Mouse (Mus musculus): Measurements from ENCODE around the gene Rtcb. TPM values are rescaled to one million over a fixed set of nuclear protein-coding genes. Genes with fewer than 3 reads are reported as not detected.

Rtcb gene
- polyA plus RNA-seq (2015; fragmentation: Nextera tagmentation; extraction: Ambion mirVana) = 146 and 148 TPM in 2 replicates

DNA sequence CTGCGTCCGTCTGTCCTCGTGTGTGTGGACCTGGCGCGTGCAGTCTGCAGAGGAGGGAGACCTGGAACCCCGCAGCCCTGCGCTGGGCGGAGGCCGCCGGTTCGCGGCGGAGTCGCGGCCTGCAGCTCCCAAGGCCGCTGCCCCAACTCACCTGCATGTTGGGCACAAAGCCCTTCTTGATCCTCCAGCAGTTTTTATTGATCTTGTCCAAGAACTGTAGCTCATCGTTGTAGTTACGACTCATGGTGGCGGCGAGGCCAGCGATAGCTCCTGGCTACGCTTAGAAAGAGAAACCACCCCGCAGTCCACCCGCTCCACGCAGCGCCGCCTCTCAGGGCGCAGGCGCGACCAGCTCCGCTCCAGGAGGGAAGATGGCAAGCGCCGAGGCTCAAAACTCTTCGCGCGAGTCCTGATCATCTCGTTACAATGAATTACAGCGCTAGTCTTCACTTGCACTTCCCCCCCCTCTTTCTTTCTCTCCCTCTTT lies at the start of gene Rtcb:
Gene Rtcb, minus strand, starts transcription at position 360 of the 487 bp plus-strand sequence.
- peak; percentile 96 for DNase-seq (ENCODE audit: low spot score)

DNA sequence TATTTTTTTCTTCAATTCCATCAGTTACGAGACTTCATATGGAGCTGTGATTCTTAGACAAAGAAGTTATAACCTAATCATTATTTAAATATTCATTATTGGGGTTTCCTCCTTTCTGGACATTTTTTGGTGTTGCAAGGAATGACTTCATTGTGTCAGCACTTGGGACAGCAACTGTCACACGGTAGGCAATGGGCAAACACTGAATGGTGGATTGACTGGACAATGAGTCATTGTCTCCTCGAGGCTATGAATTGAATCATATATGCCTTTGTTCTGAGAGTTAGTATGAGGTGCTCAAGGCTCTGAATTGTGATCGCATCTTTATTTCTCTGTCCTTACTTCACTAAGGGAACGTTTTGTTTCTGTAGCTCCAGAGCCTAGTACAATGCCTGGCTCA lies 48.8 kb upstream of the Rtcb start:
- DNase-seq (ENCODE audit: low spot score) = no peak

DNA sequence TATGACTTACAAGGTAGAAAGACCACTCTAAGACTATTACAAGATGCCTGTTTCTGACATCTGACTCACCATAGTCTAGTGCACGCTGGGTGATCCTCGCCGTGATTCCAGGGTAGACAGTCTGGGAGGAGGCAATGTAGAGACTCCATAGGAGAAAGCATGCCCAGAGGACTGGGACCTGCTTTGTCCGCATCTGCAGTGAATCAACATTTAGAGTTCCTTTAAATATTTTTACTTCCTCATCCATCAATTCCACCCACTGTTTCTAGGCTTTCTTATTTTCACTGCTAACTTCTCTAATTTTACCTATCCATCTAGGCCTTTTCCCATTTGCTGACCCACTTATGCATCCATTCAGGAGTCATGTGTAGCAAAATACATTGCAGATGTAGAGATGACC lies 42.8 kb upstream of the Rtcb start:
- no peak for DNase-seq (ENCODE audit: low spot score)

DNA sequence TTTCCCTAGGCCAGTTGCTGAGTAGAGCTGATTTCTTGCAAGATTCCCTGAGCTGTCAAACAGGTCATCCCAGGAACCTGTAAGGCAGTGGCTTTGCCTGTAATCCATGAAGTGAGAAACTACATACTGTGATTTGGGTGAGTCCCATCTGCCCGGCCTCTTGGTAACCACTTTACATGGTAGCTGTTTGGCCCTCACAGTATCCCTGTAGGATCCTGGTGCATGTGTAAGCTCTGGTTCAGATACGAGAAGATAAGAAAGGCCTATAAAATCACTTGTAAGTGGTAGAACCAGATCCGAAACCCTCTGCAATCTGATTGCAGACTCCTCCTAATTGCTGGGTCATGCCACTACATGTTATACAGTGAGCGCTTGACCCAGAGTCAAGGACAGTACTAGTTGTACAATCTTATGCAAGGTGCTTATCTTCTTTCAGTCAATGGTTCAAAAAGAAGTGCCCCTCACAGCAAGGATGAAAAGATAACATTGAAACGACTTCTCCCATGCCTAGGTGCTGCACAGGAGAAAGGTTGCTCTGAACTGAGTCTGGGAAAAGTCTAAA lies 37.0 kb upstream of the Rtcb start:
- DNase-seq (ENCODE audit: low spot score) = no peak

DNA sequence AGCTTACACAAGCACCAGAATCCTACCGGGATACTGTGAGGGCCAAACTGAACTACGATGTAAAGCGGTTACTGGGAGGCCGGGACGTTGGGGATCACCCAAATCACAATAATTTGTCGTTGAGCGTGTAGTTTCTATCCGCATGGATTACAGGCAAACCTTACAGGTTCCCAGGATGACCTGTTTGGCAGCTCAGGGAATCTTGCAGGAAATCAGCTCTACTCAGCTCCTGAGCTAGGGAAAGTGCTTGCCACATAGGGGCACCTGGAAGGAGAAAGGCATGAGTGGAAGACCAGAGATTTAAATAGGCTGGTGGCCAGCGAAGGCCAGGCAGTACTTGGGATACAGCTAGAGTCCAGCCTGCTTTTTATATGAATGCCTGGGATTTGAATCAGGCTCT lies 36.2 kb upstream of the Rtcb start:
- DNase-seq (ENCODE audit: low spot score) = no peak

DNA sequence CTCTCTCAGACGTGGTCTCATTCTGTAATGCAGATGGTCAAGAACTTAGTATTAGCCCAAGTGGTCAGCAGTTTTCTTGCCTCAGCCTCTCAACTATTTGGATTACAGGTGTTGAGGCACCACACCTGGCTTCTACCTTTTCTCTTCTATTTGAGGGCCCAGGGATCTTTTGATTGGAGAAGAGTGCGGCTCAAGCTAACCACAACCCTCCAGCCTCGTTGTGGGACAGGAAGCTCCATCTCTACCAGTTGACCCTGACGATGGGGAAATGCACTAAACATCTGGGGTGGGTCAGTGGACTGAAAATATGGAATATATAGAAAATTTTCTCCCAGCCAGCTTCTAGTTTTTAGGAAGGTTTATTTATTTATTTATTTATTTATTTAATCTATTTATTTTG lies 34.8 kb upstream of the Rtcb start:
- DNase-seq (ENCODE audit: low spot score) = no peak

DNA sequence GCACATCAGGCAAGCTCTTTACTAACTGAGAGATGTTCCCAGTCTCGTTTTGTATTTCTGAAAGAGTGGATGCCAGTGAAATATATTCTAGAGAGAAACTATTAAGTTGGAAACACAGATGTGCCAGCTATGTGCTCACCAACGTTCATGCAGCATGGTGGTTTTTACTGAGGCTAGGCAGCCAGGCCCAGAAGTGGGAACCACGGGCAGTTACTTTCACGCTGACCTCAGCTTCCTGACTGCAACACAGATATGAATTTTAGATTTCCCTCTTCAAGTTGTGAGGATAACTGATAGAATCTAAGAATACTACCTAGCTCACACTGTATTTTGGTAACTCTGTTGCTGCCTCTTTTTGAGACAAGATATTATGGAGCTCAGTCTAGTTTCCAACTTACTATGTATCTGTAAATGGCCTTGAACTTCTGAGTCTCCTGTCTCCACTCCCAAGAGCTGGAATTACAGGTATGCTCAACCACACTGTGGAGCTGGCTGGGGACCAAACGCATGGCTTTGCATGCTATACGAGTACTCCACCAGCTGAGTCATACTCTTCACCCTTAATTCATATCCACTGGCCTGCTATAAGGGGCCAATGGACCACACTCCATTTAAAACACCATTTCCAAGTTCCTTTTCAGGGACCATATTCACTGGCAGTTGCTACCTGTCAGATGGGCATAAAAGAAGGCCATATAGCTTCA lies 31.9 kb upstream of the Rtcb start:
- no peak for DNase-seq (ENCODE audit: low spot score)

DNA sequence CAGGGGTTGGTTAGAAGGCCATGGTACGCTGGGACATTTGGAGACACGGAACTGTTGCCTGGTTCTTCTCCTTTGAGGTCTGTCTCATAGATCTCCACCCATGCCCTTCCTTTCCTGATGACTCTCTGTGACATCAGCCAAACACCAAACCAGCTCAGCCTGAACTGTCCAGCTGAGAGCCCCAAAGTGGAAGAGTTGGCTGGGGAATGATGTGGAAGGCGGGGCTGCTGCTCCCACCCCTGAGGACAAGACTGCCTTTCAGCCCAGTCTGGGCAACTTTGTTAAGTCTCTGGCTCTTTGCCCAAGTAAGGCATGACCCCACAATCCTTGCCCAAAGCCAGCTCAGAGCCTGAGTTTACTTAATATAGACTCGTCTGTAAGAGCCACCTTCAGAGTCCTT lies 15.3 kb upstream of the Rtcb start:
- DNase-seq (ENCODE audit: low spot score) = no peak

DNA sequence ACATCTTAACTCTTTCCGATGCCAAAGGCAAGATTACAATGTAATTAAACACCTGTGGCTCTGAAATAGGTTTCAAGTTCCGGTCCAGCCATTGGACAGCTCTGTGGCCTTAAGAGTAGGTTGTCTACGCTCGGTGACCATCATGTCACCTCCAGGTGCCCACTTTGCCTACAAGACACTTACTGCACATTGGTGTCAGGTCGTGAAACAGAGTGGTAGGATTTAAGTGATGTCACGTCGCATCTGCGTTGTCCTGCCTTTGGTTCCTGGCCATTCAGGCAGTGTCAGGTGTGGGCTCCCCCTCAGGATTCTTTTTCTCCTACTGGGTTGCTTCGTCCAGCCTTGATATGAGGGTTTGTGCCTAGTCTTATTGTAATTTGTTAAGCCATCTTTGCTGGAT lies 14.2 kb upstream of the Rtcb start:
- DNase-seq (ENCODE audit: low spot score) = no peak

DNA sequence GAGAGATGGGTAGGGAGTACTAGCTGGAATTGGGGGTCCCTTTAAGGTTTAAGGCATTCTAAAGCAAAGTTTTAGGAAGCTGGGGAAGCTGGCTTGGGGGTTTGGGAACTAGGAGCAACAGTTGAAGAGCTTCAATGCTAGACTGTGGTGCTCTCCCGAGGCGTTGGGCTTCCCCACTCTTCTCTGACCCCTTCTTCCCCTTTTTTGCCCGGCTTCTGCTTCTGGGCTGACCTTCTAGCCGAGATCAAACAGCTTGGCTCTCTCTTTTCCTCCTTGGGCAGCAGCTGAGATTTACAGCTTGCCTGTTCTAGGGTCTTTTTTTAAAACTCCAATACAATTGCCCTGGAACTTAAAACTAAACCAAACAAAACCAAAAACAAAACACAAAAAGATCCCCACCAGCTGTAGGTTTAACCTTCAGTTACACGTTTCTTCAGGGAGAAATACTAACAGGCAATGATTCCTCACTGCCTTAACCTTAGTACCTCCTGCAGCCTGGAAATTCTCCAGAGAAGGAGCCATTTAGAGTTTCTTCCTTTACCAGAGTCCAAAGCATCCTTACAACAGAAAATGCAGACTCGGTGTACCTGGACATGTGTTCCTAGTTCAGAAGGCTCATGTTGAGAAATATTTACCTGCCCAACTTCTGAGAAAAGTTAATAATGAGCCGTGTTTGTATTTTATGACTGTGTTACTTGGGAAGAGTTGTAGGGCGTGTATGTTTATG lies 12.4 kb upstream of the Rtcb start:
- DNase-seq (ENCODE audit: low spot score) = no peak

DNA sequence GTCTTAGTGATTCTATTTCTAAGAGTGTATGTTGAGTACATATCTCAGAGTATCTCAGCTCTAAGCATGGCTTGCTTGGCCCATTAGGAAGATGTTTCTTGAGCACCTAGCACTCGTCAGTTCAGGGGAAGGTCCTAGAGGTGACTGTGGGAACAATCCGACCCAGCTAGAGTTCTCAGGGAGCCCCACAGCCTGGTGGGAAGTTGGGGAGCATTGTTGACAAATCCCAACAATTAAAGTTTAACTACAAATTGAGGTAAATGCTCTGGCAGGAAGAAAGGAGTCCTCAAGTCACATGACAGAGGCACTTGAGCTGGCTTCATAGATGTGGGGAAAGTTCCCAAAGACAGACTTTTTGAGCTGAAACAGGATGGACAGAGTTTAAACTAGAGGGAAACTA lies 11.1 kb upstream of the Rtcb start:
- DNase-seq (ENCODE audit: low spot score) = no peak

DNA sequence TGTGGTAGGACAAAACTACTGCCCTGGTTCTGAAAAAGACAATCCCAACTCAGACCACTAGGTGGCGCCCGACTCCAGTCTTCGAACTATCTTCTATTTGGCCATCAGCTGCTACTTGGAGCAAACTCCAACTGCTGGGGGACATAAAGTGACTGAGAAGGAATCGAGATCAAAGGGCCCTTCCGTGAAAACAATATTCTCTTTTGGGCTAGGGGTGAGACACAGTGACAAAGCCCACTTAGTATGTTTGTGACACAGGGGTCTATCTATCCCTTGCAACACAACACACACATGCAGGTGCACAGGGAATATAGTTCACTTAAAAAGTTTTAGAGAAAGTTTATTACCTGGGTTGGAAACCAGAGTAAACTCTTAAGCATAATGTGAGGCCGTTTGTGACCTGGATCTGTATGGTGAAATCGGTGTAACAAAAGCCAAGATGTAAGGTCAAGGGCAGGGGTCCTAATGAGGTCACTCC lies 10.6 kb upstream of the Rtcb start:
- DNase-seq (ENCODE audit: low spot score) = peak; percentile 71

DNA sequence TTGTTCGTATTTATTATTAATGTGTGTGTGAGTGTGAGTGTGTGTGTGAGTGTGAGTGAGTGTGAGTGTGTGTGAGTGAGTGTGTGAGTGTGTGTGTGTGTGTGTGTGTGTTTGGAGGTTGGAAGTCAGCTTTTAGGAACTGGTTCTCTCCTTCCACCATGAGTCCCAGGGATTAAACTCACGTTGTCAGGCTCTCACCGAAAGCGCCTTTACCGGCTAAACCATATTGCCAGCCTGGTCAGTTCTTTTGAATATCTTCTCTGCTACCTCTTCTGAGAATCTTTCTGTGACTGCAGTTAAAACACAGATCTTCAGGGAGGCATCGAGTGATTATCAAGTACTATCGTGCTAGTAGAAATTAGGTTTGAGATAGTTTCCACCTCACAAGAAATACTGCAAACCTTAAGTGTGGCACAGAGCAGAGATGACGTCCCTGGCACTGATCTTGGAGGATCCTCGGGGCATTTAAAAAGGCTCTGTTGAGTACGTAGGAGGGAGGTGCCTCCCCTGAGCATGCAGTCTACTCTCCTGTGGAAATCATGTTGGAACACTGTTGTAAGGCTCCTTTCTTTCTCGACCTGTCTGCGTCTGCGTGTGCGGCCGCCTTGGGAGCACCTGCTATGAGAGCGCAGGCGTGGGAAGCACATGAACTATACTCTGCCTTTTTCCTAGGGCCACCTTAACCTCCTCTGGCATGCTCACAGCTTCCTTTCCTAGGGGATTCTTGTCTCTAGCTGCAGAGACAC lies 10.0 kb upstream of the Rtcb start:
- DNase-seq (ENCODE audit: low spot score) = no peak

DNA sequence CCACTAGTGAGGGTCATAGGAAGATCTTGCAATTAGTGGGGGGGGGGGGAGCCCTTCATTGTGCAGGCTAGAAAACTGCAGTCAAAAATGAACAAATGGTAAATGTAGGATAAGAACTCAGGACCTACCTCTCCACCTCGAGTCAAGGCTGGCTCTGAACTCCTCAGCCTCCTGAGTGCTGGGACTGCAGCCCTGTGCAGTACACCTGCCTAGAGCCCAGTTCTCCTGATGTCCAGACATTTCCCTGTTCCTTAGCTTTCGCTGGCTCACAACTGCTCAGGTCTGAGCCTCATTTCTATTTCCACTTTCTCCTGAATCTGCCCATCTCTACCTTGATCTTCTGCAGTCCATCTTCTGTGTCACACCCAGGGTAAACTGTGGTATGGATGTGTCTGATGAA lies 8.9 kb upstream of the Rtcb start:
- no peak for DNase-seq (ENCODE audit: low spot score)

DNA sequence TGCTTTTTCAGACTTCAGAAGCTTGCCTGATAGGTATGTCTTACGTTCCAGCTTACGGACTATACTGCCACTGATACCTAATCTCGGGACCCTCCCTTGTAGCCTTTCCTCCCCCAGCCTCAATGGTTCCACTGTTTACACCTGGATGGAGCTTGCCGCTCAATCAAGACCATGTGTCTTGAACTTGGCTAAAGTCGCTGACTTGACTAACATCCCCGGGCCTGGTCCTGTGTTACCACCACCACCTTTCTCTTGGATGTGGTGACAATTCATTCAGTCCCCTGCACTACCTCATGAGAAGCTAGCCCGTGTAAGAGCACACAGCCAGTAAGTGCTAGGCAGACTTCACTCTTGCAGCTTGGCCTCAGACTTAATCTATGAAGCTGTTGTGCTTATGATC lies 6.7 kb upstream of the Rtcb start:
- DNase-seq (ENCODE audit: low spot score) = no peak

DNA sequence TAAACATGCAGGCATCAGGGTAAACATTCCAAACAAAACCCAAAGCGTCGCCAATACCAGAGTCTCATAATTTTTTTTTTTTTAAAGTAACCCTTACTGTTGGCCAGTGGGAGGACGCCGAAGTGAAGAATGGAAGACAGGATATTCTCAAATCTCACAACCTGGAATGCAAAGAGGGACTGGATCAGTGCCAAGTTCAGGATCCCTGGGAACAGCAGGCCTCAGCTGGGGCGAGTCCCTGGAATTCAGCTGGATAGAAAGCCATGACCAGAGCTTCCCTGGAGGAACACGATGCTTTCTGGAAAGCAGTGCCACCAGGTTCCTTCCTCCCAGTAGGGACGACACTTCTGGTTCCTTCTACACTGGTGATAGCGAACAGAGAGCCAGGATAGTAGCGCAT lies 5.3 kb upstream of the Rtcb start:
- DNase-seq (ENCODE audit: low spot score) = no peak

DNA sequence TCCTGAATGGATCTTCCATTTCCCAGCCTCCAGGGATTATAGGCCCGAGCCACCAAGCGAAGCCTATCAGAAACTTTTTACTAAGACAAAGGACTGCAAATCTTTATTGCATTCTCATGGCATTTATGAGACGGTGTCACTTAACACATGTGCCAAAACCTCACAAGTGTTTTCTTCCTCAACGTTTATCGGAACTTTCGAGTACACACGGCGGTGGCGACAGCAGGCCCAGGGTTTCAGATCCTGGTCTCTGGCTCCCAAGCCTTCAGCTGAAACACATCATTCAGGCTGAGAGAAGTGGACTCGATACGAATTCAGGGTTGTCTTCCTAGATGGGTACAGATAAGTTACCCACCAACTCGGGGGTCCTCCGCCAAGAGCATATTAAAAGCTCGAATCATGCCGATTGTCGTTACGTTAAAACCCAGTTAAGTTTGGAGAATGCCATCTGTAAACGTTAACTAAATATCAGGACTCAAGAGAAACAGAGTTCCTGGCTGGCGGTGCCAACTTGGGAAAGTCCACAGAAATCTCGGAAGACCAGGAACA lies 678 bp downstream of the Rtcb start:
- peak; percentile 8 for DNase-seq (ENCODE audit: low spot score)

DNA sequence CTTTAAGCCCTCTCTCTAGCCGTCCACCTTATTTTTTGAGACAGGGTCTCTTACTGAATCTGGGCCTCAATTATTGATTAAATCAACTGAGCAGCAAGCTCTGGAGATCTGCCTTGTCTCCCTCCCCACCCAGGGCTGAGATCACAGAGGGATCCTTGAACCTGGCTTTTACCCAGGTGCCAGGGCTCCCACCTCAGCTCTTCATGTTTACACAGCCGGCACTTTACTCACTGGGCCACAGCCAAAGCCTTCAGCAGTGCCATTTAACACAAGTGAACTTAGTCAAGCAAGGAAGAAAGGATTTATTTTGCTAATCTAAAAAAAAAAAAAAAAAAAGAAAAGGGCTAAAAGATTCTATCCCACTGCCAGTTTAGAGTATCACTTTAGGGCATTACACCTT lies 3.2 kb downstream of the Rtcb start:
- DNase-seq (ENCODE audit: low spot score) = no peak

DNA sequence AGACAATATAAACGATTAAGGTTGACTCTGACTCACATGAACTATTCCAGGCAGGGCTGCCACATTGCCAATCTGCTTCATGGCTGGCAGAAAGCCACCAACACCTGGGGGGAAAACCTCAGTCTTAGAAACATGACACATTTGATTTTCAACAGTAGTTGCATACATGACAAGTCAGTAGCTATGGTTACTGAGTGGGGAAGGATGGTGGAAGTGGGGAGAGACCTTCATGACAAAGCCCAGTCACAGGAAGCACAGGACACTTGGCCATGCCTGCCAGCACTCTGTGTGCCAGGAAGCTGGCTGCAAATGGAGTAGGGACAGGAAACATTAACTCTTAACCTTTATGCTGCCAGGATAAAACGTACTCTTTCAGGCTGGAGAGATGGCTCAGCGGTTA lies 4.2 kb downstream of the Rtcb start:
- DNase-seq (ENCODE audit: low spot score) = no peak

DNA sequence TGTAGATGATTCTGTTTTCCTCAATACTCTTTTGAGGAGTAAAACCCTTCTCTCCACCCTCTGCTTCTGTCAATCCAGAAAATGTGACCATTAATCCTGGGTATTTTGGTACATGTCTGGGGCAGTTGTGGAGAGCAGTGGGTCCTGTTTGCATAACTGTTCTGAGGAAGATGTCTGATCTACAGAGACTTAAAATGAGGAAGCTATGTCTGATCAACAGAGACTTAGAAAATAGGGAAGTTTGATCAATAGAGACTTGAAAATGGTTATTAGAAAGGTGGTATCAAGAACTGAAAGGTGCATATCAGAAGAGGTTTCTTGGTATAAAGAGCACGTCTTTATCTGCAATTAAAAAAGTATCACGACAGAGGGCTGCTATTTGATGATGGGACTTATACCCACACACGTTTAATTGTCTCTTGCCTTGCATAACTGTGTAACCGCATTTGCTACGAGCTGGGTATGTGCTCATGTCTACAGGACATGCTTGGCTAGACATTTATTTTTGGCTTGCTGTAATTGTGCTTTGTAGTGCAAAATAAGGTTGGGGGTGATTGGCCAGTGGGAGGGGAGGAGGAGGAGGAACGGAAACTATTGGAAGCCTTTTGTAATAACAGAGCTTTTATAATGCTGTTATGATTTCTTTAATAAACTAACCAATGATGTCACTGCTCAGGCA lies 5.7 kb downstream of the Rtcb start:
- no peak for DNase-seq (ENCODE audit: low spot score)

All from thymus, postnatal 0 days (tissue).